Mouse (Mus musculus): Measurements from ENCODE around the gene Pou6f1. TPM values are rescaled to one million over a fixed set of nuclear protein-coding genes. Genes with fewer than 3 reads are reported as not detected.

The Pou6f1 gene
- polyA plus RNA-seq (2015; fragmentation: Nextera tagmentation; extraction: Ambion mirVana), result 3.8 and 4.3 TPM in 2 replicates

GRCm38 (mm10) chr15:100599276-100600046 lies at the start of gene Pou6f1:
Pou6f1 (minus strand) TSS chr15:100599984.
- H3K9me3 ChIP-seq, result no peaks in the 10 kb centered on the region
- peaks cover 25% of the 10 kb centered on the region for H3K4me1 ChIP-seq
- WGBS, result under 1% methylated on average over 76 of the region's 76 CpGs
- peak within 1 kb of the TSS; percentile 99 for H3K4me2 ChIP-seq
- ATAC-seq (ENCODE audit: borderline replicate concordance, extremely low read depth, low FRiP score, low TSS enrichment), result peak; percentile 63
- peak within 1 kb of the TSS; percentile 79 for H3K9ac ChIP-seq
- H3K4me3 ChIP-seq, result peak within 1 kb of the TSS; percentile 92
- H3K27ac ChIP-seq, result peak within 1 kb of the TSS; percentile 62
- no peaks in the 10 kb centered on the region for H3K36me3 ChIP-seq
- H3K27me3 ChIP-seq, result peaks cover 27% of the 10 kb centered on the region

- Histone ChIP-seq H3K36me3 (no peaks in the 10 kb centered on the region), H3K9me3 (no peaks in the 10 kb centered on the region), H3K4me1 (no peaks in the 10 kb centered on the region), H3K27ac (no peak overlapping the region), H3K27me3 (0 out of 2 replicates have a peak, but pooled peaks cover 3% of the 10 kb centered on the region), H3K4me2 (no peak overlapping the region), H3K9ac (no peak overlapping the region), H3K4me3 (no peak overlapping the region)
- no peak for ATAC-seq (ENCODE audit: borderline replicate concordance, extremely low read depth, low FRiP score, low TSS enrichment)
- 72% methylated on average over 6 of the region's 6 CpGs for WGBS
These were observed 46.4 kb upstream of the Pou6f1 start for GRCm38 (mm10) chr15:100646161-100646560.

GRCm38 (mm10) chr15:100642451-100642850 lies 42.7 kb upstream of the Pou6f1 start:
- no peak overlapping the region for H3K4me2 ChIP-seq
- H3K4me3 ChIP-seq, result no peak overlapping the region
- ATAC-seq (ENCODE audit: borderline replicate concordance, extremely low read depth, low FRiP score, low TSS enrichment), result no peak
- no peak overlapping the region for H3K9ac ChIP-seq
- 88% methylated on average over 7 of the region's 7 CpGs for WGBS
- H3K27me3 ChIP-seq, result peaks cover 21% of the 10 kb centered on the region
- H3K9me3 ChIP-seq, result no peaks in the 10 kb centered on the region
- H3K36me3 ChIP-seq, result no peaks in the 10 kb centered on the region
- peaks cover 3% of the 10 kb centered on the region for H3K4me1 ChIP-seq
- no peak overlapping the region for H3K27ac ChIP-seq

- Histone ChIP-seq H3K9me3 (no peaks in the 10 kb centered on the region), H3K27ac (no peak overlapping the region), H3K4me3 (no peak overlapping the region), H3K9ac (no peak overlapping the region), H3K4me1 (peaks cover 13% of the 10 kb centered on the region), H3K4me2 (no peak overlapping the region), H3K27me3 (peaks cover 32% of the 10 kb centered on the region), H3K36me3 (no peaks in the 10 kb centered on the region)
- 46% methylated on average over 15 of the region's 16 CpGs for WGBS
- no peak for ATAC-seq (ENCODE audit: borderline replicate concordance, extremely low read depth, low FRiP score, low TSS enrichment)
These were observed 41.5 kb upstream of the Pou6f1 start for GRCm38 (mm10) chr15:100641226-100641810.

DNA sequence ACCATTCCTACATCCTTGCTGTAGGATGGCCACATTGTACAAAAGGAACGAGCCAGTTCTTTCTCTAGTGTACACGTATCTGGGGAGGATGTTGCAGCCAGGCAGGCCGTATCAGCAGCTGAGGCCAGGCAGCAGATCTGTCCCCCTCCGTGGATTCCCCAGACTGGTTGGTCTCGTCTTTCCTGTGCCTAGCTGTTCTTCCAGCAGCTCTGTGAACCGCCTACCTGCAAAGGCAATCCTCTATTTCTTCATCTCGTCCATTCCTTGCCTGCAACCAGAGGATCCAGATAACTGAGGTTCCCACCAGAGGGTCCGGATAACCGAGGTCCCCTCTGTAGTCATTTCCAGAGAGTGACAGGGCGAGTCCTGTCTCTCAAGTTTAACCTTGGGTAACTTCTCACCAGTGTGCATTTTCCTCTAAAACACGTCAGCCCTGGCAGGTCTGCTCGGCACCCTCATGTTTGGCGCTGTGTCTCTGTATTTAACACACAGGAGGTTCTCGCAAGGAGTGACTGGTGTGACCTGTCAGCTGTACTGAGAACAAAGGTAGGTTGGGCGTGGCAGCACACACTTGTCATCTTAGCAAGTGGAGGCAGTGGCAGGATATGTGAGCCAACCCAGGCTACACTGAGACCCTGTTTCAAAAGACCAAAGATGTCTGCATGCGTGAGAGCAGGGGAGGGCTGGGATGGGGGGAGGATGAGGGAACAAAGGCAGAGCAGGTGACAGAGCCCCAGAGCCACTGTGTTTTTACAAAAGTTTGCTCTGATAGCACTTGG lies 40.4 kb upstream of the Pou6f1 start:
- no peaks in the 10 kb centered on the region for H3K36me3 ChIP-seq
- WGBS, result 59% methylated on average over 16 of the region's 16 CpGs
- peaks cover 44% of the 10 kb centered on the region for H3K27me3 ChIP-seq
- no peaks in the 10 kb centered on the region for H3K9me3 ChIP-seq
- no peak overlapping the region for H3K4me2 ChIP-seq
- H3K9ac ChIP-seq, result no peak overlapping the region
- no peak overlapping the region for H3K4me3 ChIP-seq
- no peak overlapping the region for H3K27ac ChIP-seq
- H3K4me1 ChIP-seq, result peaks cover 24% of the 10 kb centered on the region
- no peak for ATAC-seq (ENCODE audit: borderline replicate concordance, extremely low read depth, low FRiP score, low TSS enrichment)

DNA sequence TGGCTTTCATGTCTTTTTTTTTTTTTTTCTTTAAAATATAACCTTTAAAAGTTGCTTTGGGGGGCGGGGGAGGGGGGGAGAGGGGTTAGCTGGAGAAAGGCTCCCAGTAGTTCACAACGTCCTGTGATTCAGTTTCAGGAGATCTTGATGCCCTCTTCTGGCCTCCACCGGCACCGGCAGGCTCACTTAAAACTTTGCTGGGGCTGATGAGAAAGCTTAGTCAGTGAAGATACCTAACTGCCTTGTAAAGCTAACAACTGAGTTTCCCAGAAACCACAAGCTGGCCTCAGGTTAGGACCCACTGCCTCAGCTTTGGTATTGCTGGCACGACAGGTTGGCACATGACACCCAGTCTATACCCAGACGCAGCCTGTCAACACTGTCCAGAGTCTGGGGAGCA lies 37.9 kb upstream of the Pou6f1 start:
- no peak overlapping the region for H3K27ac ChIP-seq
- no peaks in the 10 kb centered on the region for H3K9me3 ChIP-seq
- H3K36me3 ChIP-seq, result no peaks in the 10 kb centered on the region
- peak overlapping the region; percentile 91 for H3K4me2 ChIP-seq
- peaks cover 25% of the 10 kb centered on the region for H3K4me1 ChIP-seq
- 16% methylated on average over 6 of the region's 6 CpGs for WGBS
- H3K9ac ChIP-seq, result no peak overlapping the region
- ATAC-seq (ENCODE audit: borderline replicate concordance, extremely low read depth, low FRiP score, low TSS enrichment), result no peak
- peaks cover 59% of the 10 kb centered on the region for H3K27me3 ChIP-seq
- H3K4me3 ChIP-seq, result no peak overlapping the region

DNA sequence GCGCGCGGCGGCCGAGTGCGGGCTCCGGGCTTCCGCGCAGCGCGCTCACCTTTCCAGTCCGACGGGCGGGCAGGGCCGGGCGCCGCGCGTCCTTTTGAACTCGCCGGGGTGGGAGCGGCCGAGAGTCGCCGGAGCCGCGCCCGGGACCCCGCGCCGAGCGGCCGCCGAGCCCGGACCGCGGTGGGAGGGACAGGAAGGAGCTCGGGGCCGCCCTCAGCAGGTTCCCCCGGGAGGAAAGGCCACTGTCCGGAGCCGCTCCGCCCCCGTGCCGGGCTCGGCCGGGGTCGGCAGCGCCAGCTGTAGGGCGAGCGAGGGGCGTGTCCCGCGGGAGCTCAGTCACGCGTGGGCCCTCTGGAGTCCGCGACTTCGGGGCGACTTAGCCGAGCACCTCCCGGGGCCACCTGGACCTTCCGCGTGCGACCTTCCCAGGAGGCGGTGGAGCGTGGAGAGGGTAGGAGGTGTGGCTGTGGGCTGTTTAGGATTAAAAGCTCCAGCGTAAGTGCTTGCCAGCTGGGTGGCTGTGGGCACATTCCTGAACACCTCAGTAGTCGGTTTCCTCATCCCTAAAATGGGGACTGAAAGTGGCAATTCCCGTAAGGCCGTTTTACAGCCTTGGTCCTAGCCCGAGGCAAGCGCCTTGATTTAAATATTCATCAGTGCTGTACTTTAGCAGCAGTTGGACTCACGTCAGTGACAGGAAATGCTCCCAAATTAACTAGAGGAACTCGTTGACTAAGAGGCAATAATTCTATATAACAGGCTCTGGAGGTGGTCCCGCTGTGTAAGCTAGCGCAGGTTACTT lies 37.1 kb upstream of the Pou6f1 start, which contains the start of gene Smagp:
Smagp (minus strand) TSS at position 241 of the 802 bp plus-strand sequence.
- Histone ChIP-seq H3K27me3 (peaks cover 58% of the 10 kb centered on the region), H3K27ac (no peak within 1 kb of the TSS), H3K4me2 (peak within 1 kb of the TSS; percentile 91), H3K9ac (peak within 1 kb of the TSS; percentile 25), H3K4me3 (peak within 1 kb of the TSS; percentile 53), H3K4me1 (peaks cover 25% of the 10 kb centered on the region), H3K36me3 (no peaks in the 10 kb centered on the region), H3K9me3 (no peaks in the 10 kb centered on the region)
- ATAC-seq (ENCODE audit: borderline replicate concordance, extremely low read depth, low FRiP score, low TSS enrichment), result peak; percentile 61
- under 1% methylated on average over 71 of the region's 77 CpGs for WGBS

GRCm38 (mm10) chr15:100635851-100636645 lies 36.3 kb upstream of the Pou6f1 start:
- Histone ChIP-seq H3K9me3 (no peaks in the 10 kb centered on the region), H3K9ac (peak overlapping the region; percentile 25), H3K4me3 (peak overlapping the region; percentile 53), H3K27ac (no peak overlapping the region), H3K36me3 (no peaks in the 10 kb centered on the region), H3K4me2 (peak overlapping the region; percentile 91), H3K4me1 (peaks cover 25% of the 10 kb centered on the region), H3K27me3 (peaks cover 57% of the 10 kb centered on the region)
- 3% methylated on average over 38 of the region's 38 CpGs for WGBS
- no peak for ATAC-seq (ENCODE audit: borderline replicate concordance, extremely low read depth, low FRiP score, low TSS enrichment)

- peaks cover 57% of the 10 kb centered on the region for H3K27me3 ChIP-seq
- peak overlapping the region; percentile 91 for H3K4me2 ChIP-seq
- WGBS, result 9% methylated on average over 9 of the region's 9 CpGs
- 0 out of 2 replicates have a peak overlapping the region, but pooled peaks have one; percentile 53 for H3K4me3 ChIP-seq
- H3K9ac ChIP-seq, result no peak overlapping the region
- no peak overlapping the region for H3K27ac ChIP-seq
- H3K4me1 ChIP-seq, result peaks cover 23% of the 10 kb centered on the region; the same call in 1 of the 2 replicates
- no peak for ATAC-seq (ENCODE audit: borderline replicate concordance, extremely low read depth, low FRiP score, low TSS enrichment)
- H3K36me3 ChIP-seq, result no peaks in the 10 kb centered on the region
- H3K9me3 ChIP-seq, result no peaks in the 10 kb centered on the region
These were observed 35.5 kb upstream of the Pou6f1 start for GRCm38 (mm10) chr15:100635239-100635638.

DNA sequence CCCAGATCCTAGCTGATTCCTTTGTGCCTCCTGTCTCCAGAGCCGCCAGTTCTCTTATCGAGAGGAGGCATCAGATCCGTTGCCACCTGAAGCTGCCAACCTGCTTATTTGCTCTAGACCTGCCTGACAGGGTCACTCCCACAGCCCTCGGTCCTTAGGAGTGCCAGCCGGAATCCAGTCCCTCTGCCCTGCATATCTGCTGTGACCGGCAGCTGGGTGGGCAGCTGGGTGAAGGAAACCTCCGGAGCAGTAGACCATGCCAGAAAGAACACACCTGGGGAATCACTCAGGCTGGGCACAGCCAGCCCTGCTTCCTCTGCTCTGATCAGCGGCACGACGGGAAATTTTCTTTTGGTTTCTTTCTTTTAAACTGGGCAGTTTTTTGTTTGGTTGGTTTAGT lies 33.6 kb upstream of the Pou6f1 start:
- Histone ChIP-seq H3K36me3 (no peaks in the 10 kb centered on the region), H3K4me2 (no peak overlapping the region), H3K4me3 (no peak overlapping the region), H3K9ac (no peak overlapping the region), H3K27ac (no peak overlapping the region), H3K4me1 (peaks cover 23% of the 10 kb centered on the region; the same call in 1 of the 2 replicates), H3K9me3 (no peaks in the 10 kb centered on the region), H3K27me3 (peaks cover 51% of the 10 kb centered on the region)
- ATAC-seq (ENCODE audit: borderline replicate concordance, extremely low read depth, low FRiP score, low TSS enrichment), result no peak
- WGBS, result 63% methylated on average over 10 of the region's 10 CpGs
